Mouse (Mus musculus) bone marrow macrophage, adult 2 months (primary cell): ENCODE results near the gene Gabpb2.

ENCODE experiments used
- CTCF ChIP-seq: IDR thresholded peaks from 2 replicates; pipeline ENCODE4 v1.5.1; 2012; ENCODE audit warnings: low read depth, mild to moderate bottlenecking, low read length, moderate library complexity
- POLR2A ChIP-seq: IDR thresholded peaks from 2 replicates; pipeline ENCODE4 v1.6.1; 2012; ENCODE audit warnings: mild to moderate bottlenecking, low read depth, low read length, borderline replicate concordance

DNA sequence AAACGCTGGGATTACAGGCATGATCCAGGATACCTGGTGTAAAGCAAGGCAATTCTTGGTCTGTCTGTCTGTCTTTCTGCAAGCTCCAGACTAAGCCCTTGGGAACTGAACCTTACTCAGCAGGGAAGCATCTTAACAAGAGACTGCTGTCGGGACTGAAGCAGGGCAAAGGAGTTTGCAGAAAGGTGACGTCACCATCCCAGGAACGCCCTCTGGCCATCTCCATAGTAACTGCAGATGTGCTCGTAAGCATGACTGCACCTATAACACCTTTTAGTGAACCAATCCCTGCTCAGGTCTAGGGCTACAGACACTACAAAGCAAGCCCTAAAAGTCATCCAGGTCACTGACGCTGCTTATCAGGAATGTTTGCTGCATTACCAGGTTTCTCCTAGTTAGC is 6.6 kb upstream of the Gabpb2 start:
- no peak for TF ChIP-seq POLR2A
- TF ChIP-seq CTCF = no peak
